Mouse (Mus musculus) adrenal gland, postnatal 4 days (tissue): ENCODE measurements around the gene Adra2a. TPM values are rescaled to one million over a fixed set of nuclear protein-coding genes. Genes with fewer than 3 reads are reported as not detected.

Experiments used
- DNase-seq, 2 experiments: peaks; one replicate each; pipeline ENCODE4 v3.0.0; 2021 to 2022; ENCODE audit warnings: low spot score in 2 of 2, mixed read lengths in 2 of 2
- total RNA-seq, 2 experiments: library from RNA; stranded (reverse); gene quantifications; 2 replicates each; pipeline ENCODE4 v1.2.3; 2021

Adra2a gene
- total RNA-seq, 2 experiments from 2014 or later: 1.3 to 4.5 TPM

GRCm38 (mm10) chr19:54076362-54077349, 32.7 kb downstream of the Adra2a start:
- DNase-seq: no peak

GRCm38 (mm10) chr19:54081303-54081702, 37.4 kb downstream of the Adra2a start:
- no peak for DNase-seq

- no peak for DNase-seq
Observed at GRCm38 (mm10) chr19:54081716-54082165, 37.8 kb downstream of the Adra2a start.

- no peak for DNase-seq
Observed at GRCm38 (mm10) chr19:54087319-54087718, 43.4 kb downstream of the Adra2a start.

- DNase-seq: no peak
Observed at GRCm38 (mm10) chr19:54093599-54093998, 49.6 kb downstream of the Adra2a start.

- no peak for DNase-seq
Observed at GRCm38 (mm10) chr19:54095716-54096115, 51.8 kb downstream of the Adra2a start.

GRCm38 (mm10) chr19:54098367-54098766, 54.4 kb downstream of the Adra2a start:
- no peak for DNase-seq

Other genes starting within 250 kb of the Adra2a start
- gene Pdcd4, start 151.9 kb upstream of the Adra2a start, total RNA-seq: 100 to 1,000 TPM; 118 to 128 TPM
- gene Shoc2, start 99.8 kb upstream of the Adra2a start, total RNA-seq: 10 to 100 TPM; 45.6 to 48.3 TPM
- gene Bbip1, start 99.5 kb upstream of the Adra2a start, total RNA-seq: 10 to 100 TPM; 27.7 to 28.8 TPM